Mouse (Mus musculus) forebrain, embryonic 15.5 days (tissue): Measurements from ENCODE around the gene Eps15l1. TPM values are rescaled to one million over a fixed set of nuclear protein-coding genes. Genes with fewer than 3 reads are reported as not detected.

Source experiments
- ATAC-seq: fragments of 200-750 bp; cut with Nextera tagmentation; replicated peaks from 2 replicates; pipeline ENCODE4 v1.8.0; 2017; ENCODE audit warnings: mild to moderate bottlenecking, moderate TSS enrichment, moderate library complexity
- H3K27ac ChIP-seq: fragments of 300-500 bp; sonication (generic); replicated peaks from 2 replicates; pipeline ENCODE4 v1.5.1; 2015; ENCODE audit warnings: mild to moderate bottlenecking, inconsistent platforms
- H3K27me3 ChIP-seq: fragments of 300-500 bp; sonication (generic); 2 replicates; pipeline ENCODE4 v1.6.1; 2015; ENCODE audit warnings: inconsistent platforms
- H3K36me3 ChIP-seq: fragments of 300-500 bp; sonication (generic); 2 replicates; pipeline ENCODE4 v1.6.1; 2015; ENCODE audit warnings: mild to moderate bottlenecking, inconsistent platforms
- H3K4me1 ChIP-seq: fragments of 300-500 bp; sonication (generic); 2 replicates; pipeline ENCODE4 v1.6.1; 2015; ENCODE audit warnings: inconsistent platforms
- H3K4me2 ChIP-seq: fragments of 300-500 bp; sonication (generic); replicated peaks from 2 replicates; pipeline ENCODE4 v1.6.1; 2015; ENCODE audit warnings: mild to moderate bottlenecking, inconsistent platforms
- H3K4me3 ChIP-seq: fragments of 300-500 bp; sonication (generic); 2 replicates; pipeline ENCODE4 v1.5.1; 2015; ENCODE audit warnings: mild to moderate bottlenecking, inconsistent platforms
- H3K9ac ChIP-seq: fragments of 300-500 bp; sonication (generic); replicated peaks from 2 replicates; pipeline ENCODE4 v1.6.1; 2015; ENCODE audit warnings: mild to moderate bottlenecking, inconsistent platforms
- H3K9me3 ChIP-seq: fragments of 300-500 bp; sonication (generic); 2 replicates; pipeline ENCODE4 v1.6.1; 2016; ENCODE audit warnings: inconsistent platforms
- whole genome bisulfite sequencing: fragments of 180-500 bp; shearing (Covaris S2); methylation state at CpG from one replicate; pipeline ENCODE4 v1.1.7; 2015; ENCODE audit warnings: mixed read lengths; 5-methylcytosine and 5-hydroxymethylcytosine counted together
- polyA plus RNA-seq: library from polyadenylated mRNA; unstranded; fragments of >200 nt; fragmentation: Nextera tagmentation; extraction: Ambion mirVana; gene quantifications from 2 replicates; pipeline ENCODE4 v1.2.1, GENCODE M21; 2015

Eps15l1 gene
- polyA plus RNA-seq, 1 experiment from 2014 or later: 62.3 TPM

- 97% methylated on average over 1 of the region's 1 CpGs for WGBS
- Histone ChIP-seq H3K9me3 (no peaks in the 10 kb centered on the region), H3K27me3 (no peaks in the 10 kb centered on the region), H3K27ac (no peak overlapping the region), H3K36me3 (peaks cover 40% of the 10 kb centered on the region), H3K4me1 (no peaks in the 10 kb centered on the region), H3K9ac (no peak overlapping the region), H3K4me3 (no peak overlapping the region), H3K4me2 (no peak overlapping the region)
- no peak for ATAC-seq
Observed at GRCm38 (mm10) chr8:72347553-72347952, 73.7 kb downstream of the Eps15l1 start.

DNA sequence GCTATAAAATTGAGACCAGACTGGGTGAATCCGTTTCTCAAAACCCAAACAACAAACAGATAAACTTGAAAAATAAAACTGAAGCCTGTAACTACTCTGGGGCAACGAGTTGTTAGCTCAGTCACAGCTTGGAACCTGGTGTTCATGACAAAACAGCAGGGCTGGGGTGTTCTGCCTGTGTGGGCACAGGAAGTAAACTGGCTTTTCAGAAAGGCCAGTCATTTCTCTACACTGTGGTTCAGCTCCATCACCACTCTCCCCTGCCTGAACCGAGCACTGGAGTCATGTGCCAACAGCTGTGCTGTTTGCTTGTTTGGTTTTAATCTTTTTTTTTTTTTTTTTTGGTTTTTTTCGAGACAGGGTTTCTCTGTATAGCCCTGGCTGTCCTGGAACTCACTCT is 77.5 kb downstream of the Eps15l1 start:
- Histone ChIP-seq H3K4me1 (no peaks in the 10 kb centered on the region), H3K4me3 (no peak overlapping the region), H3K9ac (no peak overlapping the region), H3K9me3 (no peaks in the 10 kb centered on the region), H3K27ac (no peak overlapping the region), H3K36me3 (peaks cover 75% of the 10 kb centered on the region), H3K27me3 (no peaks in the 10 kb centered on the region), H3K4me2 (no peak overlapping the region)
- 85% methylated on average over 4 of the region's 4 CpGs for WGBS
- ATAC-seq: no peak

- Histone ChIP-seq H3K4me3 (no peak overlapping the region), H3K27me3 (no peaks in the 10 kb centered on the region), H3K36me3 (peaks cover 82% of the 10 kb centered on the region), H3K4me1 (no peaks in the 10 kb centered on the region), H3K4me2 (no peak overlapping the region), H3K9ac (no peak overlapping the region), H3K27ac (peak overlapping the region; percentile 38; the same call in 1 of the 2 replicates), H3K9me3 (no peaks in the 10 kb centered on the region)
- no peak; the same call in 1 of the 2 replicates for ATAC-seq
- WGBS: 87% methylated on average over 5 of the region's 5 CpGs
Observed at GRCm38 (mm10) chr8:72342556-72343300, 78.5 kb downstream of the Eps15l1 start.

GRCm38 (mm10) chr8:72337034-72337433 is 84.2 kb downstream of the Eps15l1 start:
- peaks cover 62% of the 10 kb centered on the region for H3K36me3 ChIP-seq
- no peaks in the 10 kb centered on the region for H3K27me3 ChIP-seq
- no peak overlapping the region for H3K27ac ChIP-seq
- ATAC-seq: no peak
- H3K4me3 ChIP-seq: no peak overlapping the region
- no peak overlapping the region for H3K9ac ChIP-seq
- H3K9me3 ChIP-seq: no peaks in the 10 kb centered on the region
- H3K4me1 ChIP-seq: no peaks in the 10 kb centered on the region
- H3K4me2 ChIP-seq: no peak overlapping the region

DNA sequence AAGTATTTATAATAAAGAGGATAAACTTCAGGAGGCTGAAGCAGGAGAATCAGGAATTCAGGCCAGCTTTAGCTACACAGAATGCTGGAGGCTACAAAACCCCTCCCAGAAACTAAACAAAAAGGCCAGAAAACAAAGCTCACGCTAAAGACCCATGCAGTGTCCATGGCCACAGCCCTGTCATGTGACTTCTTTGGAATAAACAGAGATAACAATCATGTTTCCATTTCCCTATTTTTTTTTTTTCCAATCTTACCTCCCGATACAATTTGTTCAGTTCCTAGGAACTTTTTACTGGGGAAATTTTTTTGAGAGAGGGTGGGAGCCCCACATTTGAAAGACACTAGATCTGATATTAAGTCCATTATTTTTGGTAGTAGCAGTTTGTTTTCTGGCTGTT is 85.0 kb downstream of the Eps15l1 start:
- no peak overlapping the region for H3K27ac ChIP-seq
- H3K4me1 ChIP-seq: no peaks in the 10 kb centered on the region
- H3K9ac ChIP-seq: no peak overlapping the region
- H3K4me3 ChIP-seq: no peak overlapping the region
- 78% methylated on average over 2 of the region's 2 CpGs for WGBS
- H3K27me3 ChIP-seq: no peaks in the 10 kb centered on the region
- no peak overlapping the region for H3K4me2 ChIP-seq
- no peaks in the 10 kb centered on the region for H3K9me3 ChIP-seq
- H3K36me3 ChIP-seq: peaks cover 55% of the 10 kb centered on the region
- ATAC-seq: no peak

DNA sequence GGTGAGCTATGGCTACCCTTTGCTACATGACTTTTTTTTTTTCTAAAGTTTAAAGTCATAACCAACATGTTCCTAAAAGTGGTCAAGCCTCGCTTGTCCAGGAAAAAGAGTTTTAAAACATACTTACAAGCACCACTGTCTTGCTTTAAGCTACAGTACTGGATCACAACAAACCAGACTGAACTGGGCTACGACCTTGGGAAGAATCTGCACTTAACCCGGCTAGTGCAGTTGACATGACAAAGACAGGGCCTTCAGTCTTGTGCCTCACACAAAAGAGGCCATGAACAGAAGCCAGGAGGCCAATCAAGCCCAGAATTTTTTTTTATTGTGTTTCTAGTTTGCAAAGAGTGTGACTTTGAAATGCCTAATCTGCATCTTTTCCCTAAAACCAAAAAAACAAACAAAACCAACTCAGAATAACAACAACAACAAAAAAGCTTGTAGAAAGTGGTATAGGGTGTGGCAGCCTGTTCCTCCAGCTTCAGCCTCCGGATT is 87.1 kb downstream of the Eps15l1 start:
- H3K4me1 ChIP-seq: no peaks in the 10 kb centered on the region
- H3K27me3 ChIP-seq: no peaks in the 10 kb centered on the region
- no peak overlapping the region for H3K9ac ChIP-seq
- no peak overlapping the region for H3K27ac ChIP-seq
- no peak overlapping the region for H3K4me2 ChIP-seq
- WGBS: 69% methylated on average over 4 of the region's 4 CpGs
- no peak for ATAC-seq
- no peak overlapping the region for H3K4me3 ChIP-seq
- H3K9me3 ChIP-seq: no peaks in the 10 kb centered on the region
- H3K36me3 ChIP-seq: peaks cover 35% of the 10 kb centered on the region

DNA sequence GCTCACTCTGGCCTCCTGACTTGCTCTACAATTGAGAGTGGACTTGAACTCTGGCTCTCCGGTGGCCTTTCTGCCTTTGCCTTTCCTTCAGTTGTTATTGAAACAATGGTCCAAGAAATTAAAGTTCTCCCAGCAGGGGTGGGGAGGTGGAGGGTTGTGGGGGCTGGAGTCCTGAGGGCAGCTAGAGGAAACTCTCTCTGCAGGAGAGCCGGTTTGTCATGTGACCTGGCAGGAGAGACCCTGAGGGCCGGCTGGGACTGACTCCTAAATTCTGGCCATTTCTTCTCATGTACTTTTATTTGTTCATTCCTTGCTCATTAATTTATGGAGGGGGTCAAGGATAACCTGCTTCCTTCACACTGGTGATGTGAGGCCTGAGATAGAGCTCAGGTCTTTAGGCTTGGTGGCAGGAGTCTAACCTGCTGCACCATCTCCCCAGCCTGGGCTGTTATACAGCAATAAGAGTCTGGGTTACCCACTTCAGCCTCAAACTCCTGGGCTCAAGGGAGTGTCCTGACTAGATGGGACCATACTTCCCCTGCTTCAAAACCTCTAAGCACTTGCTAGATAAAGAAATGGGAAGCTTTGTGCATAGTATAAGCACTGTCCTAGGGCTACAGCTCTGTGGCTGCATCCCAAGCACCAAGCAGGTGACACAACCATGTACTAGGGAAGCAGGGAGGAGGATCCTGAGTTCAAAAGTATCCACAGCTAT is 87.7 kb downstream of the Eps15l1 start:
- Histone ChIP-seq H3K27me3 (no peaks in the 10 kb centered on the region), H3K27ac (no peak overlapping the region), H3K36me3 (peaks cover 29% of the 10 kb centered on the region), H3K4me3 (no peak overlapping the region), H3K9me3 (no peaks in the 10 kb centered on the region), H3K4me1 (no peaks in the 10 kb centered on the region), H3K4me2 (no peak overlapping the region), H3K9ac (no peak overlapping the region)
- 43% methylated on average over 3 of the region's 3 CpGs for WGBS
- no peak for ATAC-seq

GRCm38 (mm10) chr8:72331631-72332030 is 89.6 kb downstream of the Eps15l1 start:
- no peak for ATAC-seq
- Histone ChIP-seq H3K4me1 (no peaks in the 10 kb centered on the region), H3K36me3 (peaks cover 14% of the 10 kb centered on the region; the same call in 1 of the 2 replicates), H3K4me3 (no peak overlapping the region), H3K27me3 (no peaks in the 10 kb centered on the region), H3K4me2 (no peak overlapping the region), H3K9ac (no peak overlapping the region), H3K27ac (no peak overlapping the region), H3K9me3 (no peaks in the 10 kb centered on the region)
- WGBS: 95% methylated on average over 4 of the region's 4 CpGs

- 81% methylated on average over 6 of the region's 6 CpGs for WGBS
- Histone ChIP-seq H3K4me2 (no peak overlapping the region), H3K9me3 (no peaks in the 10 kb centered on the region), H3K27me3 (no peaks in the 10 kb centered on the region), H3K4me1 (no peaks in the 10 kb centered on the region), H3K9ac (no peak overlapping the region), H3K36me3 (peaks cover 11% of the 10 kb centered on the region; the same call in 1 of the 2 replicates), H3K27ac (no peak overlapping the region), H3K4me3 (no peak overlapping the region)
- ATAC-seq: no peak
Observed at GRCm38 (mm10) chr8:72330806-72331516, 90.3 kb downstream of the Eps15l1 start.

- Histone ChIP-seq H3K4me3 (no peak overlapping the region), H3K27me3 (no peaks in the 10 kb centered on the region), H3K9me3 (no peaks in the 10 kb centered on the region), H3K27ac (no peak overlapping the region), H3K4me2 (no peak overlapping the region), H3K36me3 (no peaks in the 10 kb centered on the region), H3K4me1 (no peaks in the 10 kb centered on the region), H3K9ac (no peak overlapping the region)
- 95% methylated on average over 3 of the region's 3 CpGs for WGBS
- no peak for ATAC-seq
Observed at GRCm38 (mm10) chr8:72329116-72329515, 92.1 kb downstream of the Eps15l1 start.

DNA sequence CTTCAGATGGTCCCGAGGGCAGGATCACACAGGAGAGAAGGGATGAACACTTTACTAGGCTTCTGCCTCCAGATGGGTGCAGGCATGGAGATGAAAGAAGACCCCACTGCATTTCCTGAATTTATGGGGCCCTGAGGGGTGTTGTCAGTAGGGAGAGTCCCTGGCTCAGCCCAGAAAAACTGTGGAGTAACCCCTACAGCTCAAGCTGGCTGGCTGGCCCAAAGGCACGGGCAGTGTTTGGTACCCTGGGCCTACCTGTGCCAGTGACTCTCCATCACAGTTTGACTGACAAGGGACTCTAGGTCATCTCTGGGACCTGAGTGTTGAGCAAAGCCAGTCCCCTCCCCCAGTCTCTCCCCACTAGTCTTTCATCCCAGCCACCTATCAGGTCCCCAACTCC is 96.6 kb downstream of the Eps15l1 start:
- Histone ChIP-seq H3K9me3 (no peaks in the 10 kb centered on the region), H3K4me2 (no peak overlapping the region), H3K9ac (no peak overlapping the region), H3K27me3 (peaks cover 33% of the 10 kb centered on the region), H3K4me1 (peaks cover 6% of the 10 kb centered on the region), H3K4me3 (no peak overlapping the region), H3K36me3 (no peaks in the 10 kb centered on the region), H3K27ac (no peak overlapping the region)
- no peak for ATAC-seq
- WGBS: 68% methylated on average over 2 of the region's 2 CpGs
